Mouse (Mus musculus): ENCODE results near the gene Fam205a3.
"Not testable (repeated sequence)": the region's sequence is repeated elsewhere in the genome, so short reads cannot be mapped to it uniquely, and the experiment has no call there.

Fam205a3 gene

DNA sequence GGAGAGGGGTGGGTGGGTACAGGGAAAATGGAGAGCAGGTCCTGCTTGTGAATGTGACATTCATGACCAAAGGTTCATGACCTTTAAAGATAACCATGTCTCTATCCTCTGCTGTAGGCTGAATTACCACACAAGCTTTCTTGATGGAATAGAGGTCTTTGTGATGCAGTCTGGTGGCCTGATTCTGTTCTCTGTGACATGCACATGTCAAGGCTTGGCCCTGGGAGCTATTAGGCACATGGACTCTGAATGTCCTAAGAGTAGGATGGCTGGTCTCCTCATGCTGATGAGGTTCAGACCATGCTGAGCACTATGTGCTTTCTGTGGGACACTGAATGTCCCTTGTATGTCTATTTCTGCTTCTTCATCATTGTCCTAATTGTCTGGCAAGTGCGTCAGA, at the start of gene Fam205a3:
TSS of gene Fam205a3 (plus strand) at position 301 of the 400 bp plus-strand sequence.
- not testable (repeated sequence) for DNase-seq

DNA sequence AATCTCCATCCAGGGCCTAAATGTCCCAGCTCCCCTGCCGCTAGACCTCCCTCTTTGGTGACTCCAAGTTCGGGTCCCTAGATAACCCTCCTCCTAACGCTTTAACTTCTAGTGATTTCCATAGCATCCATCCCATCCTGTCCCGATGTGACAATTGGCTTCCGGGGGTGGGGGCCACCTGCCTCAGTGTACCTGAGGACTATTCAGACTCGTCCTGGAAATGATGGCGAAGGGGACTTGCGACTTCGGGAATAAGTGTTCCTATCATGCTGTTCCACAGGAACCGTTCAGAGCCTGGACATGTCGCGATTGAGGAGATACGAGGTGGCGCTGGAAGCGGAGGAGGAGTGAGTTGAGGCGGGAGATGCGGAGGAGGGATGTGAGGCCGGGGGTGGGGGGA, 24.2 kb upstream of the Fam205a3 start, which contains the start of gene Gm21953:
TSS of gene Gm21953 (plus strand) at position 301 of the 400 bp plus-strand sequence.
- DNase-seq: not testable (repeated sequence)
